Mouse (Mus musculus) lung, postnatal 0 days (tissue): ENCODE results near the gene Fam168a. TPM values are rescaled to one million over a fixed set of nuclear protein-coding genes. Genes with fewer than 3 reads are reported as not detected.
A peak's percentile ranks its signal among the peaks of the same experiment; 100 is the strongest.

ENCODE experiments used
- ATAC-seq: fragments of 200-750 bp; cut with Nextera tagmentation; 2 replicates; pipeline ENCODE4 v1.8.0; 2017; ENCODE audit warnings: moderate library complexity
- DNase-seq: peaks from one replicate; pipeline ENCODE4 v3.0.0-alpha.2; 2016; ENCODE audit warnings: low spot score
- H3K27ac ChIP-seq: fragments of 300-500 bp; sonication (generic); 2 replicates; pipeline ENCODE4 v1.5.1; 2014; ENCODE audit warnings: antibody characterized with exemption, mild to moderate bottlenecking, low read length, mixed read lengths
- H3K27me3 ChIP-seq: fragments of 300-500 bp; sonication (generic); replicated peaks from 2 replicates; pipeline ENCODE4 v1.6.1; 2014; ENCODE audit warnings: low read length, mixed read lengths; ENCODE audit not compliant: insufficient read depth
- H3K36me3 ChIP-seq: fragments of 300-500 bp; sonication (generic); 2 replicates; pipeline ENCODE4 v1.6.1; 2014; ENCODE audit warnings: low read length, mixed read lengths; ENCODE audit not compliant: insufficient read depth
- H3K4me1 ChIP-seq: fragments of 300-500 bp; sonication (generic); 2 replicates; pipeline ENCODE4 v1.6.1; 2014; ENCODE audit warnings: antibody characterized with exemption, low read depth, low read length, mixed read lengths; ENCODE audit not compliant: insufficient read depth
- H3K4me2 ChIP-seq: fragments of 300-500 bp; sonication (generic); replicated peaks from 2 replicates; pipeline ENCODE4 v1.6.1; 2014; ENCODE audit warnings: low read depth, mild to moderate bottlenecking, low read length, moderate library complexity, mixed read lengths
- H3K4me3 ChIP-seq: fragments of 300-500 bp; sonication (generic); 2 replicates; pipeline ENCODE4 v1.5.1; 2014; ENCODE audit warnings: low read depth, low read length
- H3K9ac ChIP-seq: fragments of 300-500 bp; sonication (generic); replicated peaks from 2 replicates; pipeline ENCODE4 v1.6.1; 2014; ENCODE audit warnings: low read depth, mild to moderate bottlenecking
- H3K9me3 ChIP-seq: fragments of 300-500 bp; sonication (generic); 2 replicates; pipeline ENCODE4 v1.6.1; 2016; ENCODE audit warnings: low read length, mixed read lengths
- CTCF ChIP-seq: IDR thresholded peaks from 2 replicates; pipeline ENCODE4 v1.5.1; 2016; ENCODE audit warnings: antibody characterized with exemption, mild to moderate bottlenecking
- EP300 ChIP-seq: IDR thresholded peaks from 2 replicates; pipeline ENCODE4 v1.6.1; 2016; ENCODE audit warnings: antibody characterized with exemption, mild to moderate bottlenecking, control low read depth
- WGBS: fragments of 180-500 bp; shearing (Covaris S2); extraction: QIAGEN DNeasy Blood & Tissue Kit; methylation state at CpG from one replicate; pipeline ENCODE4 v1.1.7; 2014; 5-methylcytosine and 5-hydroxymethylcytosine counted together
- polyA plus RNA-seq: library from polyadenylated mRNA; unstranded; fragments of >200 nt; fragmentation: Nextera tagmentation; extraction: Ambion mirVana; gene quantifications from 2 replicates; pipeline ENCODE4 v1.2.1, GENCODE M21; 2015

Gene Fam168a
- polyA plus RNA-seq, 1 experiment from 2014 or later, result 28.2 TPM

- no peak for TF ChIP-seq CTCF
- TF ChIP-seq EP300, result no peak
- Histone ChIP-seq H3K36me3 (no peaks in the 10 kb centered on the region), H3K9me3 (no peaks in the 10 kb centered on the region), H3K4me1 (no peaks in the 10 kb centered on the region), H3K27ac (no peak overlapping the region), H3K4me3 (no peak overlapping the region), H3K27me3 (no peaks in the 10 kb centered on the region), H3K9ac (no peak overlapping the region), H3K4me2 (peak overlapping the region; percentile 27; the same call in 1 of the 2 replicates)
- DNase-seq (no peak), ATAC-seq (no peak)
- WGBS, result 57% methylated on average over 11 of the region's 11 CpGs
Measured at GRCm38 (mm10) chr7:100663729-100664304, 42.6 kb upstream of the Fam168a start.

GRCm38 (mm10) chr7:100670646-100671045, 35.8 kb upstream of the Fam168a start:
- H3K9me3 ChIP-seq, result no peaks in the 10 kb centered on the region
- H3K4me3 ChIP-seq, result no peak overlapping the region
- H3K27ac ChIP-seq, result no peak overlapping the region
- ATAC-seq (no peak), DNase-seq (no peak)
- no peaks in the 10 kb centered on the region for H3K27me3 ChIP-seq
- 80% methylated on average over 5 of the region's 5 CpGs for WGBS
- H3K9ac ChIP-seq, result no peak overlapping the region
- H3K4me2 ChIP-seq, result no peak overlapping the region
- no peaks in the 10 kb centered on the region for H3K36me3 ChIP-seq
- H3K4me1 ChIP-seq, result no peaks in the 10 kb centered on the region
- TF ChIP-seq EP300 (no peak), CTCF (no peak)

GRCm38 (mm10) chr7:100673452-100673851, 33.0 kb upstream of the Fam168a start:
- no peaks in the 10 kb centered on the region for H3K9me3 ChIP-seq
- H3K27ac ChIP-seq, result no peak overlapping the region
- WGBS, result 71% methylated on average over 7 of the region's 7 CpGs
- no peak overlapping the region for H3K4me3 ChIP-seq
- no peak for ATAC-seq
- no peak overlapping the region for H3K4me2 ChIP-seq
- no peak for TF ChIP-seq CTCF
- no peak for TF ChIP-seq EP300
- H3K36me3 ChIP-seq, result no peaks in the 10 kb centered on the region
- H3K9ac ChIP-seq, result no peak overlapping the region
- DNase-seq, result no peak
- no peaks in the 10 kb centered on the region for H3K4me1 ChIP-seq
- no peaks in the 10 kb centered on the region for H3K27me3 ChIP-seq

- no peak for DNase-seq
- H3K4me3 ChIP-seq, result no peak overlapping the region
- no peak for TF ChIP-seq EP300
- TF ChIP-seq CTCF, result no peak
- ATAC-seq, result no peak
- H3K9me3 ChIP-seq, result no peaks in the 10 kb centered on the region
- H3K27ac ChIP-seq, result no peak overlapping the region
- no peak overlapping the region for H3K9ac ChIP-seq
- H3K36me3 ChIP-seq, result no peaks in the 10 kb centered on the region
- no peaks in the 10 kb centered on the region for H3K27me3 ChIP-seq
- no peaks in the 10 kb centered on the region for H3K4me1 ChIP-seq
- WGBS, result 82% methylated on average over 2 of the region's 2 CpGs
- no peak overlapping the region for H3K4me2 ChIP-seq
Measured at GRCm38 (mm10) chr7:100674941-100675340, 31.5 kb upstream of the Fam168a start.

GRCm38 (mm10) chr7:100678052-100678451, 28.4 kb upstream of the Fam168a start:
- H3K4me2 ChIP-seq, result no peak overlapping the region
- H3K9me3 ChIP-seq, result no peaks in the 10 kb centered on the region
- H3K9ac ChIP-seq, result no peak overlapping the region
- 60% methylated on average over 5 of the region's 5 CpGs for WGBS
- no peak overlapping the region for H3K4me3 ChIP-seq
- no peaks in the 10 kb centered on the region for H3K36me3 ChIP-seq
- ATAC-seq (peak; percentile 42), DNase-seq (peak; percentile 66)
- H3K27me3 ChIP-seq, result no peaks in the 10 kb centered on the region
- H3K27ac ChIP-seq, result no peak overlapping the region
- TF ChIP-seq CTCF (no peak), EP300 (peak; percentile 56; the same call in 1 of the 2 replicates)
- H3K4me1 ChIP-seq, result no peaks in the 10 kb centered on the region

GRCm38 (mm10) chr7:100678948-100679880, 27.2 kb upstream of the Fam168a start:
- ATAC-seq (peak; percentile 75), DNase-seq (peak; percentile 71)
- no peak overlapping the region; the same call in 1 of the 2 replicates for H3K9ac ChIP-seq
- no peaks in the 10 kb centered on the region for H3K9me3 ChIP-seq
- no peaks in the 10 kb centered on the region for H3K36me3 ChIP-seq
- peak overlapping the region; percentile 66; the same call in 1 of the 2 replicates for H3K27ac ChIP-seq
- WGBS, result 44% methylated on average over 15 of the region's 15 CpGs
- no peaks in the 10 kb centered on the region for H3K4me1 ChIP-seq
- H3K4me2 ChIP-seq, result peak overlapping the region; percentile 43
- H3K4me3 ChIP-seq, result no peak overlapping the region; the same call in 1 of the 2 replicates
- no peak for TF ChIP-seq CTCF
- TF ChIP-seq EP300, result peak; percentile 87
- no peaks in the 10 kb centered on the region for H3K27me3 ChIP-seq
